Mouse (Mus musculus) CH12.LX (cell line): Measurements from ENCODE around the gene Kcnrg. TPM values are rescaled to one million over a fixed set of nuclear protein-coding genes. Genes with fewer than 3 reads are reported as not detected.

Source experiments
- DNase-seq: peaks from one replicate; pipeline ENCODE4 v3.0.0-alpha.2; 2013; ENCODE audit errors: extremely low read depth
- H3K27ac ChIP-seq: 2 replicates; pipeline ENCODE4 v1.5.1; 2012; ENCODE audit warnings: low read depth, mild to moderate bottlenecking, control low read depth, moderate library complexity; ENCODE audit not compliant: insufficient read depth
- H3K27me3 ChIP-seq: replicated peaks from 2 replicates; pipeline ENCODE3; 2012; ENCODE audit warnings: inconsistent platforms
- H3K36me3 ChIP-seq, 2 experiments: replicated peaks in 1 of 2; 2 replicates each; pipeline versions ENCODE3 to v1.6.1; 2012; ENCODE audit warnings: inconsistent platforms in 1 of 2, low read length in 1 of 2, mild to moderate bottlenecking in 1 of 2, mixed read lengths in 1 of 2, moderate library complexity in 1 of 2; ENCODE audit not compliant: control insufficient read depth in 1 of 2, insufficient read depth in 1 of 2
- H3K4me1 ChIP-seq, 2 experiments: 2 replicates each; pipeline ENCODE4 v1.6.1; 2012; ENCODE audit warnings: inconsistent platforms in 1 of 2, moderate library complexity in 1 of 2; ENCODE audit not compliant: insufficient read depth in 2 of 2, control insufficient read depth in 1 of 2
- H3K4me2 ChIP-seq: 2 replicates; pipeline ENCODE4 v1.6.1; 2012; ENCODE audit warnings: low read depth, mild to moderate bottlenecking, control low read depth; ENCODE audit not compliant: poor library complexity, insufficient read depth, severe bottlenecking
- H3K4me3 ChIP-seq, 3 experiments: fragments of 150-350 bp in 1 of 3; sonication (generic) in 1 of 3; replicated peaks in 1 of 3; 2 replicates each; pipeline versions ENCODE3 to v1.5.1; 2011 to 2012; ENCODE audit warnings: low read depth in 2 of 3, low read length in 2 of 3, mild to moderate bottlenecking in 2 of 3, moderate library complexity in 2 of 3, control low read depth in 1 of 3, improper control_type of control experiment in 1 of 3, inconsistent platforms in 1 of 3, mixed read lengths in 1 of 3; ENCODE audit not compliant: poor library complexity in 1 of 3
- H3K79me2 ChIP-seq: replicated peaks from 2 replicates; pipeline ENCODE4 v1.6.1; 2012; ENCODE audit warnings: mild to moderate bottlenecking, moderate library complexity; ENCODE audit not compliant: control insufficient read depth, poor library complexity, insufficient read depth, severe bottlenecking; ENCODE audit errors: extremely low read depth
- H3K9ac ChIP-seq: 2 replicates; pipeline ENCODE4 v1.6.1; 2012; ENCODE audit warnings: low read depth, mild to moderate bottlenecking, control low read depth, moderate library complexity; ENCODE audit not compliant: insufficient read depth
- H3K9me3 ChIP-seq: replicated peaks from 2 replicates; pipeline ENCODE3; 2012; ENCODE audit warnings: low read length, inconsistent platforms, mixed read lengths
- BHLHE40 ChIP-seq: IDR thresholded peaks from 2 replicates; pipeline ENCODE4 v1.6.1; 2011; ENCODE audit warnings: mild to moderate bottlenecking, low read depth, low read length, improper control_type of control experiment
- CHD1 ChIP-seq: IDR thresholded peaks from 2 replicates; pipeline ENCODE4 v1.6.1; 2012; ENCODE audit warnings: low read depth, low read length, improper control_type of control experiment, inconsistent platforms
- CTCF ChIP-seq, 2 experiments: IDR thresholded peaks in 1 of 2; conservative IDR thresholded peaks in 1 of 2; 2 replicates each; pipeline ENCODE4 v1.5.1; 2011 to 2012; ENCODE audit warnings: low read depth in 2 of 2, low read length in 2 of 2, improper control_type of control experiment in 1 of 2, inconsistent platforms in 1 of 2, mild to moderate bottlenecking in 1 of 2, moderate library complexity in 1 of 2
- EP300 ChIP-seq: IDR thresholded peaks from 2 replicates; pipeline ENCODE4 v1.6.1; 2011; ENCODE audit warnings: low read length, improper control_type of control experiment
- HCFC1 ChIP-seq: IDR thresholded peaks from 2 replicates; pipeline ENCODE4 v1.6.1; 2012; ENCODE audit warnings: low read depth, mild to moderate bottlenecking, inconsistent platforms, low read length, improper control_type of control experiment
- IRF4 ChIP-seq: IDR thresholded peaks from 2 replicates; pipeline ENCODE4 v1.6.1; 2014; ENCODE audit warnings: low read depth, mild to moderate bottlenecking, inconsistent platforms, low read length, improper control_type of control experiment
- MAFK ChIP-seq: IDR thresholded peaks from 2 replicates; pipeline ENCODE4 v1.6.1; 2011; ENCODE audit warnings: low read length, improper control_type of control experiment; ENCODE audit not compliant: insufficient replicate concordance
- MAX ChIP-seq: IDR thresholded peaks from 2 replicates; pipeline ENCODE4 v1.6.1; 2011; ENCODE audit warnings: low read length, improper control_type of control experiment
- MAZ ChIP-seq: IDR thresholded peaks from 2 replicates; pipeline ENCODE4 v1.6.1; 2012; ENCODE audit warnings: low read depth, mild to moderate bottlenecking, inconsistent platforms, low read length, improper control_type of control experiment, moderate library complexity
- NRF1 ChIP-seq: IDR thresholded peaks from 2 replicates; pipeline ENCODE4 v1.6.1; 2014; ENCODE audit warnings: low read depth, mild to moderate bottlenecking, inconsistent platforms, low read length, improper control_type of control experiment, moderate library complexity
- PAX5 ChIP-seq: IDR thresholded peaks from 2 replicates; pipeline ENCODE4 v1.6.1; 2012; ENCODE audit warnings: low read length, inconsistent platforms, mixed read lengths
- POLR2A ChIP-seq: IDR thresholded peaks from 2 replicates; pipeline ENCODE4 v1.6.1; 2011; ENCODE audit warnings: low read depth, mild to moderate bottlenecking, improper control_type of control experiment, low read length
- POLR2AphosphoS2 ChIP-seq: IDR thresholded peaks from 2 replicates; pipeline ENCODE4 v1.6.1; 2011; ENCODE audit warnings: low read depth, low read length, improper control_type of control experiment
- RAD21 ChIP-seq: IDR thresholded peaks from 2 replicates; pipeline ENCODE4 v1.6.1; 2011; ENCODE audit warnings: low read depth, mild to moderate bottlenecking, low read length, improper control_type of control experiment, moderate library complexity
- RCOR1 ChIP-seq: conservative IDR thresholded peaks from 2 replicates; pipeline ENCODE4 v1.6.1; 2012; ENCODE audit warnings: low read depth, mild to moderate bottlenecking, inconsistent platforms, low read length, improper control_type of control experiment
- SMC3 ChIP-seq: IDR thresholded peaks from 2 replicates; pipeline ENCODE4 v1.6.1; 2011; ENCODE audit warnings: low read depth, low read length, improper control_type of control experiment
- TCF12 ChIP-seq: IDR thresholded peaks from 2 replicates; pipeline ENCODE4 v1.6.1; 2014; ENCODE audit warnings: low read depth, mild to moderate bottlenecking, inconsistent platforms, low read length, improper control_type of control experiment
- ZC3H11A ChIP-seq: IDR thresholded peaks from 2 replicates; pipeline ENCODE4 v1.6.1; 2012; ENCODE audit warnings: low read depth, mild to moderate bottlenecking, inconsistent platforms, low read length, improper control_type of control experiment
- ZKSCAN1 ChIP-seq: IDR thresholded peaks from 2 replicates; pipeline ENCODE4 v1.6.1; 2012; ENCODE audit warnings: low read depth, inconsistent platforms, low read length, improper control_type of control experiment, borderline replicate concordance
- ZMIZ1 ChIP-seq: IDR thresholded peaks from 2 replicates; pipeline ENCODE4 v1.6.1; 2012; ENCODE audit warnings: low read depth, mild to moderate bottlenecking, inconsistent platforms, low read length, improper control_type of control experiment
- ZNF384 ChIP-seq: IDR thresholded peaks from 2 replicates; pipeline ENCODE4 v1.6.1; 2012; ENCODE audit warnings: low read depth, low read length, improper control_type of control experiment, inconsistent platforms
- dilution Hi-C: fragments of 300-500 bp; cut with MboI; formaldehyde crosslinking; loops from 2 replicates; pipeline ENCODE4 v1.14.3; 2020; ENCODE audit warnings: low sequenced_read_pairs; ENCODE audit not compliant: extremely low pct_unique_long_range_greater_than_20kb, extremely low pct_ligation_motif_present
- in situ Hi-C: fragments of 300-500 bp; cut with MboI; formaldehyde crosslinking; loops from 3 replicates; pipeline ENCODE4 v1.14.3; 2019; ENCODE audit warnings: low sequenced_read_pairs, low pct_ligation_motif_present, low pct_unique_long_range_greater_than_20kb, mixed read lengths
- polyA plus RNA-seq: library from polyadenylated mRNA; unstranded; fragments of >175 nt; gene quantifications from 2 replicates; pipeline ENCODE4 v1.2.1, GENCODE M21; 2012; ENCODE audit warnings: low read depth; ENCODE audit not compliant: insufficient read length
- total RNA-seq, 2 experiments: library from RNA; depleted of rRNA; stranded (reverse); fragments of 300-350 nt in 1 of 2; fragments of >200 nt in 1 of 2; gene quantifications; 2 replicates each; pipeline ENCODE4 v1.2.3; 2012 to 2014

The Kcnrg gene
- total and polyA plus RNA-seq, 3 experiments: 0.12 to 0.13 TPM; not detected in 1

- dilution Hi-C loops: no loop called here
- no peak overlapping the region for H3K4me3 ChIP-seq
- peak; percentile 89 to 91 for TF ChIP-seq CTCF (conservative IDR thresholded peaks at IDR 0.05 in 1 of 2, IDR thresholded peaks at IDR 0.05 in 1 of 2; ENCODE audit: low read depth in 2 of 2, low read length in 2 of 2)
- no peak for TF ChIP-seq ZNF384
- TF ChIP-seq ZC3H11A: peak; percentile 35
- TF ChIP-seq SMC3: peak; percentile 88
- TF ChIP-seq POLR2AphosphoS2: no peak
- peak; percentile 91 for TF ChIP-seq RAD21
Measured at GRCm38 (mm10) chr14:61571366-61571765, 35.9 kb upstream of the Kcnrg start.

GRCm38 (mm10) chr14:61572131-61572530 lies 35.1 kb upstream of the Kcnrg start:
- in situ Hi-C loops: loop anchor here (25.0 kb wide), 3 partner anchors 465 to 890 kb away; partner anchors contain the start of gene Gucy1b2
- Histone ChIP-seq H3K4me2 (no peak overlapping the region), H3K9ac (no peak overlapping the region), H3K36me3 (no peaks in the 10 kb centered on the region), H3K27ac (no peak overlapping the region), H3K27me3 (no peaks in the 10 kb centered on the region), H3K4me3 (no peak overlapping the region), H3K79me2 (no peaks in the 10 kb centered on the region), H3K4me1 (0 out of 4 replicates have a peak, but pooled peaks cover 0 to 2% of the 10 kb centered on the region in 2 experiments), H3K9me3 (no peaks in the 10 kb centered on the region)
- no peak for DNase-seq
- dilution Hi-C loops: no loop called here
- no peak for TF ChIP-seq BHLHE40

More at GRCm38 (mm10) chr14:61571366-61571765, 35.9 kb upstream of the Kcnrg start:
- H3K27ac ChIP-seq: no peak overlapping the region
- peak overlapping the region; percentile 78 for H3K4me2 ChIP-seq
- no peaks in the 10 kb centered on the region for H3K36me3 ChIP-seq
- 0 out of 2 replicates have a peak overlapping the region, but pooled peaks have one; percentile 11 for H3K9ac ChIP-seq
- in situ Hi-C loops: loop anchor here (25.0 kb wide), 3 partner anchors 466 to 891 kb away; partner anchors contain the start of gene Gucy1b2
- 0 out of 4 replicates have a peak, but pooled peaks cover 0 to 2% of the 10 kb centered on the region in 2 experiments for H3K4me1 ChIP-seq
- H3K9me3 ChIP-seq: no peaks in the 10 kb centered on the region
- peak; percentile 86 for DNase-seq
- no peaks in the 10 kb centered on the region for H3K27me3 ChIP-seq
- H3K79me2 ChIP-seq: no peaks in the 10 kb centered on the region

GRCm38 (mm10) chr14:61575066-61575465 lies 32.2 kb upstream of the Kcnrg start:
- Histone ChIP-seq H3K4me2 (no peak overlapping the region), H3K79me2 (no peaks in the 10 kb centered on the region), H3K36me3 (no peaks in the 10 kb centered on the region), H3K9me3 (no peaks in the 10 kb centered on the region), H3K9ac (no peak overlapping the region), H3K4me3 (no peak overlapping the region), H3K27ac (no peak overlapping the region), H3K27me3 (no peaks in the 10 kb centered on the region), H3K4me1 (0 out of 4 replicates have a peak, but pooled peaks cover 0 to 2% of the 10 kb centered on the region in 2 experiments)
- dilution Hi-C loops: no loop called here
- in situ Hi-C loops: no loop called here
- no peak for DNase-seq
- TF ChIP-seq RCOR1: no peak
- no peak for TF ChIP-seq EP300
- TF ChIP-seq TCF12: no peak
- no peak for TF ChIP-seq ZMIZ1
- no peak for TF ChIP-seq HCFC1
- no peak for TF ChIP-seq CHD1
- TF ChIP-seq PAX5: no peak
- no peak for TF ChIP-seq MAFK
- no peak for TF ChIP-seq MAX
- no peak for TF ChIP-seq NRF1
- no peak for TF ChIP-seq CTCF (conservative IDR thresholded peaks at IDR 0.05 in 1 of 2, IDR thresholded peaks at IDR 0.05 in 1 of 2; ENCODE audit: low read depth in 2 of 2, low read length in 2 of 2)
- TF ChIP-seq MAZ: no peak
- TF ChIP-seq IRF4: no peak
- no peak for TF ChIP-seq POLR2A
- no peak for TF ChIP-seq ZKSCAN1
- no peak for TF ChIP-seq POLR2AphosphoS2
- TF ChIP-seq ZC3H11A: no peak
